Mouse (Mus musculus) small intestine, adult 2 months (tissue): ENCODE measurements around the gene Tmem141.

Experiments
- CTCF ChIP-seq: fragments of 200-500 bp; IDR thresholded peaks from 2 replicates; pipeline ENCODE4 v1.5.1; 2012; ENCODE audit warnings: low read depth, mild to moderate bottlenecking, control low read depth, inconsistent platforms, low read length, moderate library complexity, mixed read lengths; ENCODE audit not compliant: insufficient replicate concordance, insufficient read length; ENCODE audit errors: extremely low read depth
- POLR2A ChIP-seq: fragments of 200-500 bp; IDR thresholded peaks from 2 replicates; pipeline ENCODE4 v1.6.1; 2012; ENCODE audit warnings: low read depth, mild to moderate bottlenecking, control low read depth, inconsistent platforms, low read length, moderate library complexity

DNA sequence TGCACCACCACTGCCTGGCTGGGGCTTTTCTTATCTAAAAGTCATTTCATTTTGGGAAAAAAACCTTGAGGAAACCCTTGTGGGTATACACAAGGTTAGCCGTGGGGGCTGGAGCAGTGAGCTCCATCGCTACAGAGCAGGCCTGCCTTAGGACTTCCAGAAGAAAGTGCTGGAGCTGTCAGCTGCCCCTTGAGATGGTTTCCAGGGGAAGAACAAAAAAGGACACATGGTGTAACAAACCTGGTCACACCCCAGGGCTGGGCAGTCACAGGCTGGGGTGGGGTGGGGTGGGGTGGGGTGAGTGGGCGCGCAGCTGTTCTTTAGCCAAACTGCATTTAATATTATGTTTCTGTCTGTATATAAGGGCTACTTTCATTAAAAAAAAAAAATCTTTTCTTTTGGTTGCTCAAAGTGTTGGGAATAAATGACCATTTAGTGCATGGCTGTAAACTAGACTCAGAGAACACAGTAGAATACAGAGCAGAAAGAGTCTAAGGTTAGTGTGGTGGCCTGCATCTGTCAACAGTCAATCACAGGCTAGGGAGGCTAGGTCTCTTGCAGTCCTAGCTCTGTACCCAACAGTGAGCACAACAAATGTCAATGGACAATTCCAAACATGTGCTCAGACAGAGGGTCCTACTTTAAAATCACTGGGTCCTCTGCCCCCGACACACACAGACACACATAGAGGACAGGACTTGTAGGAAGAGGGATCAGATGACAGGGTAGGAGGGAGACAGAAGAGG, 24.9 kb downstream of the Tmem141 start:
- TF ChIP-seq POLR2A = no peak
- no peak for TF ChIP-seq CTCF
